Mouse (Mus musculus) CH12.LX (cell line): ENCODE data around the gene Mamstr. TPM values are rescaled to one million over a fixed set of nuclear protein-coding genes. Genes with fewer than 3 reads are reported as not detected.
"Not testable (repeated sequence)": the region's sequence is repeated elsewhere in the genome, so short reads cannot be mapped to it uniquely, and the experiment has no call there.

ENCODE experiments used
- DNase-seq: peaks from one replicate; pipeline ENCODE4 v3.0.0-alpha.2; 2013; ENCODE audit errors: extremely low read depth
- H3K27ac ChIP-seq: 2 replicates; pipeline ENCODE4 v1.5.1; 2012; ENCODE audit warnings: low read depth, mild to moderate bottlenecking, control low read depth, moderate library complexity; ENCODE audit not compliant: insufficient read depth
- H3K27me3 ChIP-seq: replicated peaks from 2 replicates; pipeline ENCODE3; 2012; ENCODE audit warnings: inconsistent platforms
- H3K36me3 ChIP-seq, 2 experiments: replicated peaks in 1 of 2; 2 replicates each; pipeline versions ENCODE3 to v1.6.1; 2012; ENCODE audit warnings: inconsistent platforms in 1 of 2, low read length in 1 of 2, mild to moderate bottlenecking in 1 of 2, mixed read lengths in 1 of 2, moderate library complexity in 1 of 2; ENCODE audit not compliant: control insufficient read depth in 1 of 2, insufficient read depth in 1 of 2
- H3K4me1 ChIP-seq, 2 experiments: 2 replicates each; pipeline ENCODE4 v1.6.1; 2012; ENCODE audit warnings: inconsistent platforms in 1 of 2, moderate library complexity in 1 of 2; ENCODE audit not compliant: insufficient read depth in 2 of 2, control insufficient read depth in 1 of 2
- H3K4me2 ChIP-seq: 2 replicates; pipeline ENCODE4 v1.6.1; 2012; ENCODE audit warnings: low read depth, mild to moderate bottlenecking, control low read depth; ENCODE audit not compliant: poor library complexity, insufficient read depth, severe bottlenecking
- H3K4me3 ChIP-seq, 3 experiments: fragments of 150-350 bp in 1 of 3; sonication (generic) in 1 of 3; replicated peaks in 1 of 3; 2 replicates each; pipeline versions ENCODE3 to v1.5.1; 2011 to 2012; ENCODE audit warnings: low read depth in 2 of 3, low read length in 2 of 3, mild to moderate bottlenecking in 2 of 3, moderate library complexity in 2 of 3, control low read depth in 1 of 3, improper control_type of control experiment in 1 of 3, inconsistent platforms in 1 of 3, mixed read lengths in 1 of 3; ENCODE audit not compliant: poor library complexity in 1 of 3
- H3K79me2 ChIP-seq: replicated peaks from 2 replicates; pipeline ENCODE4 v1.6.1; 2012; ENCODE audit warnings: mild to moderate bottlenecking, moderate library complexity; ENCODE audit not compliant: control insufficient read depth, poor library complexity, insufficient read depth, severe bottlenecking; ENCODE audit errors: extremely low read depth
- H3K9ac ChIP-seq: 2 replicates; pipeline ENCODE4 v1.6.1; 2012; ENCODE audit warnings: low read depth, mild to moderate bottlenecking, control low read depth, moderate library complexity; ENCODE audit not compliant: insufficient read depth
- H3K9me3 ChIP-seq: replicated peaks from 2 replicates; pipeline ENCODE3; 2012; ENCODE audit warnings: low read length, inconsistent platforms, mixed read lengths
- CHD1 ChIP-seq: IDR thresholded peaks from 2 replicates; pipeline ENCODE4 v1.6.1; 2012; ENCODE audit warnings: low read depth, low read length, improper control_type of control experiment, inconsistent platforms
- E2F4 ChIP-seq: IDR thresholded peaks from 2 replicates; pipeline ENCODE4 v1.6.1; 2011; ENCODE audit warnings: low read depth, low read length, improper control_type of control experiment; ENCODE audit not compliant: insufficient replicate concordance
- EP300 ChIP-seq: IDR thresholded peaks from 2 replicates; pipeline ENCODE4 v1.6.1; 2011; ENCODE audit warnings: low read length, improper control_type of control experiment
- ETS1 ChIP-seq: conservative IDR thresholded peaks from 2 replicates; pipeline ENCODE4 v1.6.1; 2012; ENCODE audit warnings: low read depth, mild to moderate bottlenecking, inconsistent platforms, low read length, improper control_type of control experiment, moderate library complexity
- HCFC1 ChIP-seq: IDR thresholded peaks from 2 replicates; pipeline ENCODE4 v1.6.1; 2012; ENCODE audit warnings: low read depth, mild to moderate bottlenecking, inconsistent platforms, low read length, improper control_type of control experiment
- IRF4 ChIP-seq: IDR thresholded peaks from 2 replicates; pipeline ENCODE4 v1.6.1; 2014; ENCODE audit warnings: low read depth, mild to moderate bottlenecking, inconsistent platforms, low read length, improper control_type of control experiment
- JUN ChIP-seq: IDR thresholded peaks from 2 replicates; pipeline ENCODE4 v1.6.1; 2011; ENCODE audit warnings: low read depth, mild to moderate bottlenecking, low read length, improper control_type of control experiment, moderate library complexity; ENCODE audit not compliant: insufficient read depth
- JUND ChIP-seq: conservative IDR thresholded peaks from 2 replicates; pipeline ENCODE4 v1.6.1; 2011; ENCODE audit warnings: low read depth, low read length, improper control_type of control experiment
- KAT2A ChIP-seq: IDR thresholded peaks from 2 replicates; pipeline ENCODE4 v1.6.1; 2012; ENCODE audit warnings: low read length, improper control_type of control experiment, inconsistent platforms; ENCODE audit not compliant: insufficient replicate concordance
- MAX ChIP-seq: IDR thresholded peaks from 2 replicates; pipeline ENCODE4 v1.6.1; 2011; ENCODE audit warnings: low read length, improper control_type of control experiment
- MAZ ChIP-seq: IDR thresholded peaks from 2 replicates; pipeline ENCODE4 v1.6.1; 2012; ENCODE audit warnings: low read depth, mild to moderate bottlenecking, inconsistent platforms, low read length, improper control_type of control experiment, moderate library complexity
- MEF2A ChIP-seq: IDR thresholded peaks from 2 replicates; pipeline ENCODE4 v1.6.1; 2014; ENCODE audit warnings: low read depth, mild to moderate bottlenecking, inconsistent platforms, low read length, improper control_type of control experiment, borderline replicate concordance
- MXI1 ChIP-seq: IDR thresholded peaks from 2 replicates; pipeline ENCODE4 v1.6.1; 2011; ENCODE audit warnings: mild to moderate bottlenecking, low read depth, low read length, improper control_type of control experiment
- MYC ChIP-seq: IDR thresholded peaks from 2 replicates; pipeline ENCODE4 v1.6.1; 2011; ENCODE audit warnings: low read depth, mild to moderate bottlenecking, improper control_type of control experiment, low read length
- PAX5 ChIP-seq: IDR thresholded peaks from 2 replicates; pipeline ENCODE4 v1.6.1; 2012; ENCODE audit warnings: low read length, inconsistent platforms, mixed read lengths
- RCOR1 ChIP-seq: conservative IDR thresholded peaks from 2 replicates; pipeline ENCODE4 v1.6.1; 2012; ENCODE audit warnings: low read depth, mild to moderate bottlenecking, inconsistent platforms, low read length, improper control_type of control experiment
- SIN3A ChIP-seq: IDR thresholded peaks from 2 replicates; pipeline ENCODE4 v1.6.1; 2012; ENCODE audit warnings: low read length, improper control_type of control experiment, inconsistent platforms
- SMC3 ChIP-seq: IDR thresholded peaks from 2 replicates; pipeline ENCODE4 v1.6.1; 2011; ENCODE audit warnings: low read depth, low read length, improper control_type of control experiment
- UBTF ChIP-seq: IDR thresholded peaks from 2 replicates; pipeline ENCODE4 v1.6.1; 2012; ENCODE audit warnings: low read depth, mild to moderate bottlenecking, inconsistent platforms, low read length, improper control_type of control experiment, moderate library complexity
- ZC3H11A ChIP-seq: IDR thresholded peaks from 2 replicates; pipeline ENCODE4 v1.6.1; 2012; ENCODE audit warnings: low read depth, mild to moderate bottlenecking, inconsistent platforms, low read length, improper control_type of control experiment
- ZNF384 ChIP-seq: IDR thresholded peaks from 2 replicates; pipeline ENCODE4 v1.6.1; 2012; ENCODE audit warnings: low read depth, low read length, improper control_type of control experiment, inconsistent platforms
- dilution Hi-C: fragments of 300-500 bp; cut with MboI; formaldehyde crosslinking; loops from 2 replicates; pipeline ENCODE4 v1.14.3; 2020; ENCODE audit warnings: low sequenced_read_pairs; ENCODE audit not compliant: extremely low pct_unique_long_range_greater_than_20kb, extremely low pct_ligation_motif_present
- in situ Hi-C: fragments of 300-500 bp; cut with MboI; formaldehyde crosslinking; loops from 3 replicates; pipeline ENCODE4 v1.14.3; 2019; ENCODE audit warnings: low sequenced_read_pairs, low pct_ligation_motif_present, low pct_unique_long_range_greater_than_20kb, mixed read lengths
- polyA plus RNA-seq: library from polyadenylated mRNA; unstranded; fragments of >175 nt; gene quantifications from 2 replicates; pipeline ENCODE4 v1.2.1, GENCODE M21; 2012; ENCODE audit warnings: low read depth; ENCODE audit not compliant: insufficient read length
- total RNA-seq, 2 experiments: library from RNA; depleted of rRNA; stranded (reverse); fragments of 300-350 nt in 1 of 2; fragments of >200 nt in 1 of 2; gene quantifications; 2 replicates each; pipeline ENCODE4 v1.2.3; 2012 to 2014

Gene Mamstr
- total and polyA plus RNA-seq, 3 experiments: 0.17 to 0.31 TPM; not detected in 1

DNA sequence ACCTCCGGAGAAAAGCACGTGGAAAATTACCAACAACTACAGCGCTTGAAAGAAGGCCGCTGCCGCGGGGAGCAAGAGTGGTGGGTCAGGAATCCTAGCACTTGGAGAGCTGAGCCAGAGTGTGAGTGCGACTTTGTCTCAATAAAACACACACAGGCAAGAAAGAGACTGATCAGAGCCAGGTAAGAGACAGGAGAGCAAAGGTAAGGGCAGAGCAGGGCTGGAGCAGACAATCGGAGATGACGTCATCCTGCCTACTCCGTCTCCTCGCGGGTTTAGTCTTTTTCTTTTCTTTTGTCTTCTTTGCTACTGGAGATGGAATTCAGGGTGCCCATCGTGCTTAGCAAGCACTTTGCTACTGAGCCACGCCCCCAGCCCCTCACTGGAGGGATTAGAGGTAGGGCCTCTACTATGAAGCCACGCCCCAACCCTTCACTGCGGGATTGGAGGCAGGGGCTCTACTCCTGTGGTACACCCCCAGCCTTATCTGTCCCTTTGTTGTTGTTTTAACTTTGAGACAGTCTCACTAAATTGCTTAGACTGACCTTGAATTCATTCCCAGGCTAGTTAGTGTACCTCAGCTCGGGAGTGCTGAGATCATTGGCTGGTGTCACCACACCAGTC lies 14.8 kb downstream of the Mamstr start:
- Histone ChIP-seq H3K9ac (no peak overlapping the region), H3K36me3 (no peaks in the 10 kb centered on the region), H3K27ac (no peak overlapping the region), H3K4me1 (no peaks in the 10 kb centered on the region), H3K4me2 (no peak overlapping the region), H3K79me2 (no peaks in the 10 kb centered on the region), H3K4me3 (no peak overlapping the region), H3K27me3 (no peaks in the 10 kb centered on the region), H3K9me3 (peaks cover 12% of the 10 kb centered on the region)
- no peak for DNase-seq
- in situ Hi-C loops (no loop called here), dilution Hi-C loops (no loop called here)
- no peak for TF ChIP-seq SIN3A
- TF ChIP-seq ZNF384: no peak
- no peak for TF ChIP-seq MYC
- TF ChIP-seq IRF4: no peak
- TF ChIP-seq JUN: no peak
- TF ChIP-seq MXI1: no peak
- no peak for TF ChIP-seq PAX5
- TF ChIP-seq E2F4: no peak
- no peak for TF ChIP-seq ETS1
- no peak for TF ChIP-seq EP300
- TF ChIP-seq JUND: no peak
- no peak for TF ChIP-seq MEF2A
- no peak for TF ChIP-seq RCOR1

DNA sequence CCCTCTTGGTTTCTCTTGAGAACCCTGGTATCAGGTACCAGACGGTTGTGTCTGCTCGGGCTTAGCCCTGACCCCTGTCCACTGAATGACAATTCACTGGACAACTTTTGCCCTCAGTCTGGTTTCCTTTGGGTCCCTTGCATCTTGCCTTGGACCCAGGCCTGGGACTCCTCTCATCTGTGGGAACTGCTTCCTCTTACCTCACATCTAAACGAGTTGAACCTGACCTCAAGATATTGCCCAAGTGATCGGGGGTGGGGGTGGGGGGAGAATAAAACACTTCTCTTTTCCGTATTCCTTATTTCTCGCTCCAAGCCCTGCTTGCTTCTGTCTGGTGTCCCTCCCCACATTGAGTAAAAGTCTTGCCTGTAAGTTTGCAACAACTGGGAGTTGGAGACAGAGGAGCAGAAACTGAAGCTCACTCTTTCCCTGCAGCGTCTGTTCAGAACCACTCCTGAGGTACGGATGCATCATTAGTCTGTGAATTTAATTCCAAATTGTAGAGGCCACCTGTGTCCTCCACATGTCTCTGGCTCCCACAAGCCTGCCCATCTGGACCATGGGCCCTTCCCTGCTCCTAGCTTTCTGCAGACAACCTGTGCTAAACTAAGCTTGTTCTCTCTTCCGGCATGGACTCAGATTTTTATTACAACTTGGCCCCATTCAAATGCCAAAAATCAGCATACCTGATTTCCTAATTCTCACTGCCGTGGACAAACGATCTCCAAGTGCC lies 21.1 kb downstream of the Mamstr start:
- peaks cover 1% of the 10 kb centered on the region for H3K27me3 ChIP-seq
- H3K27ac ChIP-seq: no peak overlapping the region
- peaks cover 13% of the 10 kb centered on the region for H3K9me3 ChIP-seq
- DNase-seq: no peak
- no peak for TF ChIP-seq CHD1
- no peak for TF ChIP-seq KAT2A
- TF ChIP-seq MAZ: no peak
- no peak for TF ChIP-seq UBTF
- TF ChIP-seq ZNF384: no peak
- TF ChIP-seq HCFC1: no peak
- TF ChIP-seq SMC3: no peak
- no peak for TF ChIP-seq ZC3H11A
- no peak for TF ChIP-seq MAX
- no peak for TF ChIP-seq ETS1
- no peaks in the 10 kb centered on the region for H3K79me2 ChIP-seq
- H3K4me1 ChIP-seq: no peaks in the 10 kb centered on the region
- H3K4me3 ChIP-seq: no peak overlapping the region
- dilution Hi-C loops (no loop called here), in situ Hi-C loops (no loop called here)
- H3K36me3 ChIP-seq: no peaks in the 10 kb centered on the region
- no peak overlapping the region for H3K4me2 ChIP-seq
- no peak overlapping the region for H3K9ac ChIP-seq

DNA sequence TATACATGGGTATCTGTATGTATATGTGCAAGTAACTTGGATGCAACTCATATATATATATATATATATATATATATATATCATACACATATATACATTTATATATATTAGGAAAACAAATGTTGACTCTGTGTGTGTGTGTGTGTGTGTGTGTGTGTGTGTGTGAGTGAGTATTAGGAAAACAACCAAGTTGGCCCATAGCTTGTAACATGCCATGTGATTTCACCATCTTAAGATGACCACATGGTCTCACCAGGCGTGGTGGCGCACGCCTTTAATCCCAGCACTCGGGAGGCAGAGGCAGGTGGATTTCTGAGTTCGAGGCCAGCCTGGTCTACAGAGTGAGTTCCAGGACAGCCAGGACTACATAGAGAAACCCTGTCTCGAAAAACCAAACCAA lies 21.9 kb downstream of the Mamstr start:
- H3K79me2 ChIP-seq, H3K4me1 ChIP-seq, H3K4me3 ChIP-seq, in situ Hi-C loops, H3K36me3 ChIP-seq, H3K27me3 ChIP-seq, H3K9ac ChIP-seq, dilution Hi-C loops, H3K4me2 ChIP-seq, DNase-seq, H3K27ac ChIP-seq: not testable (repeated sequence)
- peaks cover 13% of the 10 kb centered on the region for H3K9me3 ChIP-seq
